Mouse (Mus musculus) embryo, embryonic 9.5 days (tissue): ENCODE measurements around the gene Gpr156.

Source experiments
- DNase-seq: peaks from one replicate; pipeline ENCODE4 v3.0.0-alpha.2; 2017; ENCODE audit errors: extremely low spot score

Gpr156 gene

GRCm38 (mm10) chr16:37916138-37916817 lies at the start of gene Gpr156:
Gpr156 (plus strand) TSS chr16:37916496.
- peak; percentile 74 for DNase-seq

- DNase-seq, result peak; percentile 86
These were observed 48.3 kb upstream of the Gpr156 start, which contains the start of gene Lrrc58 for GRCm38 (mm10) chr16:37867791-37868505. Lrrc58 (plus strand) TSS chr16:37868389.

- DNase-seq, result peak; percentile 80
These were observed 47.5 kb upstream of the Gpr156 start for GRCm38 (mm10) chr16:37868506-37869469.

GRCm38 (mm10) chr16:37869470-37870231 lies 46.6 kb upstream of the Gpr156 start:
- DNase-seq, result no peak

GRCm38 (mm10) chr16:37871112-37871715 lies 45.1 kb upstream of the Gpr156 start:
- DNase-seq, result no peak

GRCm38 (mm10) chr16:37874501-37875235 lies 41.6 kb upstream of the Gpr156 start:
- no peak for DNase-seq

- DNase-seq, result no peak
These were observed 38.9 kb upstream of the Gpr156 start for GRCm38 (mm10) chr16:37877406-37877805.

GRCm38 (mm10) chr16:37878951-37879505 lies 37.3 kb upstream of the Gpr156 start:
- DNase-seq, result no peak

- DNase-seq, result no peak
These were observed 36.4 kb upstream of the Gpr156 start for GRCm38 (mm10) chr16:37879750-37880419.

GRCm38 (mm10) chr16:37881168-37881567 lies 35.1 kb upstream of the Gpr156 start:
- DNase-seq, result no peak

- DNase-seq, result no peak
These were observed 27.3 kb upstream of the Gpr156 start for GRCm38 (mm10) chr16:37888986-37889385.

- DNase-seq, result no peak
These were observed 23.6 kb upstream of the Gpr156 start for GRCm38 (mm10) chr16:37892667-37893066.

- DNase-seq, result no peak
These were observed 22.9 kb upstream of the Gpr156 start for GRCm38 (mm10) chr16:37893381-37893780.

GRCm38 (mm10) chr16:37893942-37894341 lies 22.4 kb upstream of the Gpr156 start:
- no peak for DNase-seq

- DNase-seq, result no peak
These were observed 17.5 kb upstream of the Gpr156 start for GRCm38 (mm10) chr16:37898790-37899189.

- no peak for DNase-seq
These were observed 16.9 kb upstream of the Gpr156 start for GRCm38 (mm10) chr16:37899357-37899756.

- DNase-seq, result no peak
These were observed 15.0 kb upstream of the Gpr156 start for GRCm38 (mm10) chr16:37901318-37901717.

GRCm38 (mm10) chr16:37906456-37906855 lies 9.8 kb upstream of the Gpr156 start:
- no peak for DNase-seq

- DNase-seq, result no peak
These were observed 5.2 kb upstream of the Gpr156 start for GRCm38 (mm10) chr16:37911086-37911485.
